Mouse (Mus musculus) heart, postnatal 25 days (tissue): ENCODE data around the gene Ybx1. TPM values are rescaled to one million over a fixed set of nuclear protein-coding genes. Genes with fewer than 3 reads are reported as not detected.

Source experiments
- DNase-seq: peaks from one replicate; pipeline ENCODE4 v3.0.0; 2022; ENCODE audit warnings: low spot score
- intact Hi-C: fragments of 180-260 bp; cut with DNase I; formaldehyde crosslinking; loops from one replicate; pipeline ENCODE4 v1.15.1; 2025
- total RNA-seq, 2 experiments: library from RNA; stranded (reverse); gene quantifications; 2 replicates each; pipeline ENCODE4 v1.2.3; 2021

Gene Ybx1
- total RNA-seq, 2 experiments from 2014 or later, result 786 to 800 TPM

GRCm38 (mm10) chr4:119244468-119245240, 49.8 kb downstream of the Ybx1 start:
- intact Hi-C loops, result loop anchor here (5.0 to 10.0 kb wide), 4 partner anchors 178 to 423 kb away; partner anchors contain the start of genes Ppcs and Zmynd12
- no peak for DNase-seq

DNA sequence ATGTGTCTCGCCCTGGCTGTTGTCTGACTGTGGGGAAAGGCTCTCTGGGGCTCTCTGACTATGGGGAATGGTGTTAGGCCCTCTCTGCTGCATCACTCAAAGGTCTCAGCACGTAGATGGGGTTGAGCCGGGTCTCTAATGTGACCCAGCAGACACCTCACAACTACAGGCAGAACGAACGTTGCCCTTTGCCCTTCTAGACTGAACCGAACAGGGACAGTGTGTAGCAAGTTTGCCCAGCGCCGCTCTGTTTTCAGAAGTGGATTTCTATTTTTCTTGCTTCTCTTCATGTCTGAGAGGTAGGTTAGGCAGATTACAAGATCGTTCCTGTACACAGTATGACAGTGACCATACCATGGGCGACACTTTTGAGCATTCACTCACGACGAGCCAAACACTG, 51.8 kb downstream of the Ybx1 start:
- DNase-seq, result no peak
- intact Hi-C loops, result loop anchor here (10.0 kb wide), 1 partner anchor 382 kb away; no protein-coding TSS in a partner anchor

DNA sequence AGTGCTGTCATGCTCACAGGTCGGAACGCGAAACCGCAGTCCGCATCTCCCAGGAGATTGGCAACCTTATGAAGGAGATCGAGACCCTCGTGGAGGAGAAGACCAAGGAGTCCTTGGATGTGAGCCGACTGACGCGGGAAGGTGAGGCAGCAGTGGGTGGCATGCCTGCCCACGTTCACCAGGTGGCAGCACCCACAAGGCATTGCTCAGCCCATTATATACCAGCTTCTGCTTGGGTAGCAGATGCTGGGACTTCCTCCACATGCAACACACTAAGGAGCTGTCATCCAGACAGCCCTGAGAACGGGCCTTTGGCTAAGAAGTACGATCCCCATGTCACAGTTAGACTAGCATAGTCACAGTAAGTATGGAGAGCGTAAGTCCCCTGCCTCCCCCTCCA, 52.7 kb downstream of the Ybx1 start:
- no peak for DNase-seq
- intact Hi-C loops, result loop anchor here (2.0 to 10.0 kb wide), 2 partner anchors 383 to 887 kb away; no protein-coding TSS in a partner anchor

DNA sequence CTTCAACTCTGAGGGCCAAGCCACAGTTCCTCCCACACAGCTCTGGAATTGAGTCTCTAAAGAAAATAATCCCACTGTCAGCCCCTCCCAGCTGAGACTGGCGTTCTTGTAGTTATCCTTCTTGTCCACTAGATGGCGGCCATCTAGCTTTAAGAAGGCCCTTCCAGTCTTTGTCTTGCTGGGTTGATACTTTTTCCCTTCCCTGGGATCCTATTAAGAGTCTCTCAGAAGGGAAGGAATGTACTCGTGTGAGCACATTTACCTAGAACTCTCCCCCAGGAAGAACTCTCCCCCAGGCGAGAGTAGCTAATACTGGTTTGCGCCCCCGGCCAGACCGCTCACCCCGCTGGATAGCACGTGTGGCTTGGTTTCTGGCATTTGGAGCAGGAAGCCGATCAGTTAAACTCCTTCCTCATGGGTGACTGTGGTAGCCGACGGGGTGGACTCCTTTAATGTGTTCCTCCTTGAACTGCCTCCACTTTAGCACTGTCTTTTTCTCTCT, 55.2 kb downstream of the Ybx1 start:
- DNase-seq, result peak; percentile 30
- intact Hi-C loops, result no loop called here

GRCm38 (mm10) chr4:119238661-119239060, 55.7 kb downstream of the Ybx1 start:
- DNase-seq, result no peak

GRCm38 (mm10) chr4:119234348-119234747, 60.1 kb downstream of the Ybx1 start:
- no peak for DNase-seq
- intact Hi-C loops, result loop anchor here (5.0 kb wide), 1 partner anchor 1783 kb away; the partner anchor contains the start of gene Smap2

More at GRCm38 (mm10) chr4:119238661-119239060, 55.7 kb downstream of the Ybx1 start:
- intact Hi-C loops, result no loop called here

GRCm38 (mm10) chr4:119233256-119233901, 61.0 kb downstream of the Ybx1 start:
- no peak for DNase-seq
- intact Hi-C loops, result loop anchor here (5.0 kb wide), 1 partner anchor 1784 kb away; the partner anchor contains the start of gene Smap2

- DNase-seq, result peak; percentile 98
- intact Hi-C loops, result loop anchor here (5.0 kb wide), 1 partner anchor 1785 kb away; the partner anchor contains the start of gene Smap2
Observed at GRCm38 (mm10) chr4:119232410-119233255, 61.8 kb downstream of the Ybx1 start, which contains the start of the genes AU022252 and P3h1. AU022252 (minus strand) TSS chr4:119232712. P3h1 (plus strand) TSS chr4:119232915.

Other genes starting within 250 kb of the Ybx1 start
- gene Slc2a1, start 185.9 kb downstream of the Ybx1 start, total RNA-seq, result 1 to 10 TPM; 7.3 to 8.0 TPM
- 10 to 100 TPM; 21.4 to 25.0 TPM for gene Zfp691, start 120.4 kb downstream of the Ybx1 start, total RNA-seq
- under 1 TPM; 0.05 to 0.25 TPM for gene Ermap, start 104.6 kb downstream of the Ybx1 start, total RNA-seq
- 10 to 100 TPM; 15.3 to 19.0 TPM for gene Svbp, start 99.3 kb downstream of the Ybx1 start, total RNA-seq
- not detected for gene Tmem269, start 76.4 kb downstream of the Ybx1 start, total RNA-seq
- 10 to 100 TPM; 21.5 to 23.5 TPM for gene AU022252, start 61.9 kb downstream of the Ybx1 start, total RNA-seq
- 10 to 100 TPM; 15.0 to 15.7 TPM for gene P3h1, start 61.7 kb downstream of the Ybx1 start, total RNA-seq
- gene Cldn19, start 39.2 kb downstream of the Ybx1 start, total RNA-seq, result under 1 TPM in 1 of 2 experiments, not detected in 1; 0.06 TPM
- gene Ppih, start 25.9 kb upstream of the Ybx1 start, total RNA-seq, result 10 to 100 TPM; 10.3 to 11.1 TPM
- gene Ccdc30, start 120.9 kb upstream of the Ybx1 start, total RNA-seq, result under 1 TPM in 1 of 2 experiments, not detected in 1; 0.34 TPM
- 1 to 10 TPM; 8.9 TPM for gene Ppcs, start 127.8 kb upstream of the Ybx1 start, total RNA-seq
- gene Zmynd12, start 128.2 kb upstream of the Ybx1 start, total RNA-seq, result not detected
- gene Rimkla, start 198.0 kb upstream of the Ybx1 start, total RNA-seq, result under 1 TPM; 0.31 to 0.67 TPM
- gene Foxj3, start 242.4 kb upstream of the Ybx1 start, total RNA-seq, result 10 to 100 TPM; 30.6 to 34.9 TPM
- gene Frg2f1, start 244.9 kb upstream of the Ybx1 start, total RNA-seq, result 1 to 10 TPM; 5.4 to 5.5 TPM